8 mouse cellular contexts compared by ENCODE assay signal in the genomic region with DNA sequence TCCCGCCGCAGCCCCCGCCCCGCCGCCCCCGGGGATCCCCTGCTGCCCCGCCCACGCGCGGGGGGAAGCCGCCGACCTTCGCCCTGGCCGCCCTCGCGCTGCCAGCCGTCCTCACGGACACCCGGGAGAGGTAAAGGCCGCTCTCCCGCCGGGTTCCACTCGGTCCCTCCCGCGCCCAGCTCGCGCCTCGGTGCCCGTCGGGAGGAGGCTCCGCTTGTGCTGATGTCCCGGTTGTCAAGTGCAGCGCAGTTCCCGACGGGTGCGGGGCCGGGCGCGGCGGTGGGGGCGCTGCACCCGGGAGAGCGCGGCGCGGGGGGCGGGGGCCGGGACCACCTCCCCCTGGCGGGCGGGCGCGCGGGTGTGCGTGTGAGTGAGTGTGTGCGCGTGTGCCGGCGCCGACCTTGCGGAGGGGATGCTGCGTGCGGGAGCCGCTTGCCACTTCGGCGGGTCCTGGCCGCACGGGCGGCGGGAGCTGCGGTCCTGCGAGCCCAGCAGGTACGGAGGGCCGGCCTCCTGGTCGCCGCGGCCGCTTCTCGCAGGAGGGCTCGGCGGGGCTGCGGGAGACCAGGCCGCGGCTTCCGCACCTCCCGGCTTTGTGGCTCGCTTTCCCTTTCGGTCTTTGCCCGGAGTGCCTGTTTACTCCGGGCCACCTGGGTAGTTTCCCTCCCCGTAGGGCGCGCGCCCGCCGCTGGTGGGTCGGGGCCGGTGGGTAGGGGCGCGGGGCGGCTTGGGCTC. TPM values are rescaled to one million over a fixed set of nuclear protein-coding genes. Genes with fewer than 3 reads are reported as not detected.
A peak's percentile ranks its signal among the peaks of the same experiment; 100 is the strongest.
DNase-seq lines count a peak whose midpoint lies in the region; ATAC-seq lines count a peak whose summit lies in the region.

Gene Hivep1 (plus strand): TSS at position 61 of the 735 bp plus-strand sequence.

- peak within 1 kb of the TSS; percentile 90 for H3K4me3 ChIP-seq in forebrain, embryonic 16.5 days (replicated peaks; ENCODE audit: low read length)

- no peaks in the 10 kb centered on the region for H3K27me3 ChIP-seq in forebrain, embryonic 16.5 days (replicated peaks; ENCODE audit: control insufficient read depth, insufficient read depth, low read length)

- no peaks in the 10 kb centered on the region for H3K9me3 ChIP-seq in forebrain, embryonic 16.5 days (ENCODE audit: control insufficient read depth, low read length)

- ATAC-seq in forebrain, embryonic 16.5 days, result peak; percentile 75

- intact Hi-C loops in heart, postnatal 36 days (cut with DNase I), result loop anchor here (5.0 kb wide), 4 partner anchors 50 to 305 kb away; partner anchors contain the start of gene Edn1

- peaks cover 27% of the 10 kb centered on the region for H3K4me1 ChIP-seq in forebrain, embryonic 16.5 days (replicated peaks; ENCODE audit: control insufficient read depth, insufficient read depth, low read length)

- DNase-seq in R1 (ENCODE audit: low read depth, low spot score) (peak; percentile 62), MN1 (ENCODE audit: low spot score) (no peak)
- DNase-seq in cerebellum, adult 11-12 months, result peak; percentile 77
- peak; percentile 73 to 83 for DNase-seq in heart, postnatal 36 days
- DNase-seq in left cerebral cortex, adult 18-20 months (ENCODE audit: low spot score in 2 of 2), result peak; percentile 38 to 56
- DNase-seq in lung, postnatal 36 days, result peak; percentile 45
- DNase-seq in right cerebral cortex, adult 2 months (ENCODE audit: low spot score in 2 of 2), result peak; percentile 51 to 58

- H3K36me3 ChIP-seq in forebrain, embryonic 16.5 days (ENCODE audit: control insufficient read depth, insufficient read depth), result peaks cover 5% of the 10 kb centered on the region

- peak within 1 kb of the TSS; percentile 69 for H3K4me2 ChIP-seq in forebrain, embryonic 16.5 days (ENCODE audit: low read length)

- under 1% methylated on average over 60 of the region's 100 CpGs for WGBS in forebrain, embryonic 16.5 days

- H3K9ac ChIP-seq in forebrain, embryonic 16.5 days (replicated peaks; ENCODE audit: low read depth, low read length), result peak within 1 kb of the TSS; percentile 93

- peak within 1 kb of the TSS; percentile 96 for H3K27ac ChIP-seq in forebrain, embryonic 16.5 days (ENCODE audit: low read length)

RNA-seq across cellular contexts. Expression of gene Hivep1, which starts in this region (rescaled TPM):
- 16.6 and 18.9 TPM in 2 replicates for polyA plus RNA-seq in forebrain, embryonic 16.5 days (2015; fragmentation: Nextera tagmentation; extraction: Ambion mirVana)
- total RNA-seq in heart, postnatal 36 days (2021), result 10 to 100 TPM; 25.6 to 27.4 TPM
- 10 to 100 TPM; 69.0 to 78.6 TPM for total RNA-seq in left cerebral cortex, adult 18-20 months (2021)
